Mouse (Mus musculus): ENCODE data around the gene Ccdc146.

Ccdc146 gene

DNA sequence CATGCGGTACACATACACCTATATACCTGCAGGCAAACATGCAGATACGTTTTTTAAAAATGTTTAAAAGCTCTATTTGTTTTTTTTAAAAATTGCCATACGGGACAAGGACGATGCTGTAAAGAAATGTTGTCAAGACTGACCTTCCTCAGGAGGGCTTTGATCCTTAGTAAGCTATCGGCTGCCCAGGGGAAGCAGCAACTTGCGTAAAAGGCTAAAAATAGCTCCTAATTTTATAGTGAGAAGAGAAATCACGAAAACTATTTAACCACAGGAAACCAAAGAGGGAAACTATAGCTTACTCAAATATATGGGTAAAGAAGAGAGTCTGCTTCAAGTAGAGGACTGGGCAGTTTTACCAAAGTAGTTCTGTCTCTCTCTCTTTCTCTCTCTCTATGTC lies 163.7 kb downstream of the Ccdc146 start:
- DNase-seq: no peak

- no peak for DNase-seq
Observed at GRCm38 (mm10) chr5:21257806-21258205, 166.7 kb downstream of the Ccdc146 start.

DNA sequence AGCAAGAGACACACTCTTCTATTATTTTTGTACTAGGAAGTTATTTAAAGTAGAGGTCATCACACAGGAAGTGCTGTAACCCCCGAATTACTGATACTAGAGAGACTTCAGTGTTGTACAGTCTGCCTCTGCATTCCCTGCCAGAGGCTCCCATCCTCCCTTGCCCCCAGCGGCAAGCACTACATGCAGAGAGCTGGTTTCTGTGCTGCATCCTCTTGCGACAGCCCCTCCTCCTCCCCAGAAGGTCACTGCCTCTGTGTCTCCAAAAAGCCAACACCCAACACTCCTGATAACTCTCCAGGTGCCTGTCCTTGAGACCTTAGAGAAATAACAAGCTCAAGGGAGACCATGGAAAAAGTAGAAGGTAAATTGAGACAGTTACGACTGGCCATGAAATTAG lies 167.4 kb downstream of the Ccdc146 start:
- no peak for DNase-seq

DNA sequence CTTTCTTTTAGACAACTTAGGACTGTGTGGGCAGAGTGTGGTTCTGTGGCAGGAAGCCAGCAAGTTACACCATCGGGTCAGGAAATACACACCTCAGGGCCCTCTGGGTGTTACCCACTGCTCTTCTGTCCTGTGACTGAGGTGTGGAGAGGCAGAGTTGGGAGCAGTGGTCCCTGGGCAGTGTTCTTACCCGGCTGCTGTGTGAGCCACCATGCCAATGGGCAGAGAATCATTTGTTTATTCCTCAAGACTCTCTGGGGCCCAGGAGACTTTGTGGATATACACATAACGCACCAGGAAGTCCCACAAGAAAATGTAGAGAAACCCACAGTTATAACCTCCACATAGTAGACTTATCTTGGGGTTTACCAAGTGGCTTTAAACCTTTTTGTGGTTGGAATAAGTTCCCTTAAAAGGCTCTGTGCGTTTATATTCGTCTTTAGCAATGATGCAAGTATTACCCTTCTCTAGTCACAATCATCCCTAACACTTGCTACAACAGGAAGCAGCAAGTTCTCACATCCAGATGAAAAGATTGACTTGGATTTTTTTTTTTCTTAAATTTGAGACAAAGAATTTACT lies 168.8 kb downstream of the Ccdc146 start:
- DNase-seq: no peak

DNA sequence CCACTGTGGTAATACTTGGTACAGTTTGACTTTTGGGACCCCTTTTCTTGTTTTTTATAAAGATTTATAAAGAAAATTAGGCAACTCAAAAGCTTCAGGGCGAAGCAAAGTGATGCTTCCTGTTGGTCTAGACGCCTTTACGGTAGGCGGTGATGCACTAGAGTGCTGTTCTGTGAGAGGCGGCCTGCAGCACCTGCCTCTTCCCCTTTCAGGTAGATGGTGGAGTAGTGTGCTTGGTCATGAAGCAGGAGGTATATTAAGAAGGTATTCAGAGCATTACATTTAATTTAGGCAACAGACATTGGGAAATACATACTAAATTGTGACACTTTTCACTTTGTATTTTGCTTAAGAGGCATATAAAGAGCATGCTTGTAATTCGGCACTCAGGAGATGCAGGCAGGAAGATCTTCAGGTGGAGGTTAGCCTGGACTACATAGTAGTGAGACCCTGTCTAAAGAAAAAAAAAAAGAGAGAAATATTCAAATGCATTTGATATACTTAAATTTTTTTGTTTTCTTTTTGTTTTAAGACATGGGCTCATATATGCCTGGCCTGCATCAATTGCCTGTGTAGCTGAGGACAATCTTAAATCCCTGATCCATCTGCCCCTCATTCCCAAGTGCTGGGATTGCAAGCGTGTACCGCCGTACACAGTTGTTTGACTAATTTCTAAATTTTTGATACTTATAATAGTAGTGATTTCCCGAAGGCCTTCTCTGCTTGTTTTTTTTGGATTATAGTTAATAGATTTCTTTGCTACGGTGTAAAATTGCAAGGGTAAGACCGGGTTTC lies 169.5 kb downstream of the Ccdc146 start:
- DNase-seq: no peak

DNA sequence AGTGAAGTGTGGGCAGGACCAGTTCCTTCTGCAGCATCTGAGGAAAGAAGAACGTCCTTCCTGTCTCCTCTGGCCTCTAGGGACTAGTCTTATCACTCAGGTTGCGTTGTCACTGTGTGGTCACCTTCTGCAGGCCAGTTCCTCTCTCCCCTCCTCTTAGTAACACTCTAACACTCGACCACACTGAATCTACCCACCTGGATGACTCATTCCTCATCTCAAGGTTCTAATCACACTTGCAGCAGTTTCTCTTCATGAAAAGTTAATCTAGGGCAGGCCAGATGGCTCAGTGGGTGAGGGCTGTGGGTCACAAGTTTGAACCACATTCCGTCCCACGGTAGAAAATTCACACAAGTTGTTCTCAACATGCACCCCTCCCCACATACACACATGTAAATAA lies 175.6 kb downstream of the Ccdc146 start:
- no peak for DNase-seq

DNA sequence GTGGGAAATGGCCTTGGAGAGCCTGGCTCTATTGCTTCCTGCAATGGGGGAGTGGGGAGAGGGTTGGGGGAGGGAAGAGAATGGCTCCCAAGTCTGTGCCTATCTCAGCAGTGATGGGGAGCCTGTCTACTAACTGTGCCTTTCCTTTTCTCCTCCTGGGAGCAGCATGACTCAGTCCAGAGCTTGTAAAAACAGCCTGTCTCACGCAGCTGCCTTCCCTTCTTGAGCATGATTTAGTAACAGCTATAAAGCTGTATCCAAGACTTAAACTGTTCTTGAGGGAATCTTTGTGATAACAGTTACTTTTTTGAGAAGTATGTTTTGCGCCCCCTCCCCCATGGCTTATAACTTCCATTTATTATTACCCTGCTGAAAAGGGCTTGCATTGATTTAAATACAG lies 176.6 kb downstream of the Ccdc146 start:
- no peak for DNase-seq

GRCm38 (mm10) chr5:21246794-21247193 lies 177.7 kb downstream of the Ccdc146 start:
- DNase-seq: no peak

DNA sequence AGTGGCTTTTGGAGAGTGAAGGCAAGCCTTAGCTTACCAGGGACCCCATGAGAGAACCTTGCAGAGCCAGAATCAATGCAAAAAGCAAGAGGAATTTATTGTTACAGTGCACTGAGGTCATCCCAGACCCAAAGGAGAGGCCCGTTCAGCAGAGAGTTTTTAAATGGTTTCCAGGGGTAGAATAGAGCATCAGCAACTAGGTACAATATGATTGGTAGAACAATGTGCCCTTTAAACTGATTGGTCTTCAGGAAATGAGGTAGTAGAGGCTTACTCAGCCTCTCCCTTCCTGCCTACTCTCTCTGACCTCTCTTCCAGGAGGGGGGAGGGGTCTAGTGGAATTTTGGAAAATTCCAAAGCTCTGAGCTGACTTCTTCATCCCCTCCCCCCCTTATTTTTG lies 179.2 kb downstream of the Ccdc146 start:
- DNase-seq: no peak

- no peak for DNase-seq
Observed at GRCm38 (mm10) chr5:21244575-21244974, 179.9 kb downstream of the Ccdc146 start.

All from cerebellum, adult 9-11 months (tissue).